Mouse (Mus musculus) liver, embryonic 14.5 days (tissue): ENCODE data around the gene Kcnq1. TPM values are rescaled to one million over a fixed set of nuclear protein-coding genes. Genes with fewer than 3 reads are reported as not detected.

Experiments
- ATAC-seq: fragments of 200-750 bp; cut with Nextera tagmentation; 2 replicates; pipeline ENCODE4 v1.8.0; 2017; ENCODE audit warnings: moderate number of reproducible peaks, mild to moderate bottlenecking, moderate library complexity; ENCODE audit not compliant: insufficient read depth
- DNase-seq, 3 experiments: peaks; one replicate each; pipeline ENCODE4 v3.0.0-alpha.2; 2012 to 2013; ENCODE audit warnings: low read depth in 3 of 3, low spot score in 3 of 3
- H3K27ac ChIP-seq: fragments of 300-500 bp; sonication (generic); 2 replicates; pipeline ENCODE4 v1.5.1; 2014; ENCODE audit warnings: moderate library complexity, mild to moderate bottlenecking, control low read depth, inconsistent platforms
- H3K27me3 ChIP-seq: fragments of 300-500 bp; sonication (generic); 2 replicates; pipeline ENCODE4 v1.6.1; 2014; ENCODE audit warnings: mild to moderate bottlenecking, low read length, moderate library complexity; ENCODE audit not compliant: control insufficient read depth, insufficient read depth
- H3K36me3 ChIP-seq: fragments of 300-500 bp; sonication (generic); replicated peaks from 2 replicates; pipeline ENCODE4 v1.6.1; 2014; ENCODE audit warnings: low read depth; ENCODE audit not compliant: control insufficient read depth, insufficient read depth
- H3K4me1 ChIP-seq, 2 experiments: fragments of 200-500 bp in 1 of 2; fragments of 300-500 bp in 1 of 2; sonication (generic) in 1 of 2; replicated peaks; 2 replicates each; pipeline ENCODE4 v1.6.1; 2012 to 2014; ENCODE audit warnings: antibody characterized with exemption in 1 of 2, inconsistent platforms in 1 of 2, low read length in 1 of 2; ENCODE audit not compliant: control insufficient read depth in 2 of 2, insufficient read depth in 2 of 2
- H3K4me2 ChIP-seq: fragments of 300-500 bp; sonication (generic); 2 replicates; pipeline ENCODE4 v1.6.1; 2014; ENCODE audit warnings: low read depth, mild to moderate bottlenecking, control low read depth, moderate library complexity
- H3K4me3 ChIP-seq, 2 experiments: fragments of 200-500 bp in 1 of 2; fragments of 300-500 bp in 1 of 2; sonication (generic) in 1 of 2; 2 replicates each; pipeline ENCODE4 v1.5.1; 2012 to 2014; ENCODE audit warnings: low read depth in 2 of 2, low read length in 2 of 2, mild to moderate bottlenecking in 2 of 2, control low read depth in 1 of 2, inconsistent platforms in 1 of 2, moderate library complexity in 1 of 2; ENCODE audit not compliant: insufficient read depth in 1 of 2
- H3K9ac ChIP-seq: fragments of 300-500 bp; sonication (generic); replicated peaks from 2 replicates; pipeline ENCODE4 v1.6.1; 2014; ENCODE audit warnings: mild to moderate bottlenecking, control low read depth, moderate library complexity
- H3K9me3 ChIP-seq: fragments of 300-500 bp; sonication (generic); 2 replicates; pipeline ENCODE4 v1.6.1; 2016; ENCODE audit warnings: low read length, mixed read lengths; ENCODE audit not compliant: control insufficient read depth
- CTCF ChIP-seq: IDR thresholded peaks from 2 replicates; pipeline ENCODE4 v1.5.1; 2016; ENCODE audit warnings: antibody characterized with exemption, low read depth, control low read depth
- EP300 ChIP-seq: IDR thresholded peaks from 2 replicates; pipeline ENCODE4 v1.6.1; 2016; ENCODE audit warnings: antibody characterized with exemption, low read depth
- WGBS: fragments of 180-500 bp; shearing (Covaris S2); extraction: QIAGEN DNeasy Blood & Tissue Kit; methylation state at CpG from one replicate; pipeline ENCODE4 v1.1.7; 2014; ENCODE audit not compliant: insufficient replicate concordance; 5-methylcytosine and 5-hydroxymethylcytosine counted together
- polyA plus RNA-seq, 2 experiments: library from polyadenylated mRNA; depleted of rRNA in 1 of 2; stranded (reverse) in 1 of 2; unstranded in 1 of 2; fragments of >200 nt; fragmentation: Nextera tagmentation in 1 of 2; extraction: Ambion mirVana in 1 of 2; gene quantifications; 2 replicates each; pipeline versions ENCODE4 v1.2.1 to v1.2.3; 2012 to 2014

Gene Kcnq1
- polyA plus RNA-seq, 2 experiments: 0.12 to 0.41 TPM

DNA sequence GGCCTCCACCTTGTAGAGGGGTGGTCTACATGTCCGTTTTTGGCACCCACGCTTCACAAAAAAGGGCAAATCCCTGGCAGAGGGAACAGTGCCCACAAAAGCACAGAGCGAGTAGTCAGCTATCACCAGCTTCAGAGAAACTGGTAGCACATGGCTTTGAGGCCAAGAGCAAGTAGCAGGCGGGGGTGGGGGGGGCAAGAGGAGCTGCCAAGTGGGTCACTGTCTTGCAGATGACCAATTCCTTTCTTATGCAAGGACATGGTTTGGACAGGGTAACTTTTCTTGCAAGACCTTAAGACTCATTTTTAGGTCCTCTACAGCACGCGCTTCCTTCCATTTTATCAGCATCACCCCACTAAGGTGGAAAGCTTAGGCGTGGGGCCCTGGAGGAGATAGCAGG lies 205.3 kb downstream of the Kcnq1 start:
- Histone ChIP-seq H3K9ac (no peak overlapping the region), H3K27ac (no peak overlapping the region), H3K4me2 (no peak overlapping the region), H3K4me3 (no peak overlapping the region), H3K27me3 (no peaks in the 10 kb centered on the region), H3K4me1 (peaks cover 0 to 17% of the 10 kb centered on the region in 2 experiments; a peak in 2 of 4 replicates), H3K9me3 (no peaks in the 10 kb centered on the region), H3K36me3 (no peaks in the 10 kb centered on the region)
- no peak for DNase-seq
- no peak for TF ChIP-seq EP300
- TF ChIP-seq CTCF: no peak
- ATAC-seq: no peak
- 66% methylated on average over 7 of the region's 7 CpGs for WGBS

DNA sequence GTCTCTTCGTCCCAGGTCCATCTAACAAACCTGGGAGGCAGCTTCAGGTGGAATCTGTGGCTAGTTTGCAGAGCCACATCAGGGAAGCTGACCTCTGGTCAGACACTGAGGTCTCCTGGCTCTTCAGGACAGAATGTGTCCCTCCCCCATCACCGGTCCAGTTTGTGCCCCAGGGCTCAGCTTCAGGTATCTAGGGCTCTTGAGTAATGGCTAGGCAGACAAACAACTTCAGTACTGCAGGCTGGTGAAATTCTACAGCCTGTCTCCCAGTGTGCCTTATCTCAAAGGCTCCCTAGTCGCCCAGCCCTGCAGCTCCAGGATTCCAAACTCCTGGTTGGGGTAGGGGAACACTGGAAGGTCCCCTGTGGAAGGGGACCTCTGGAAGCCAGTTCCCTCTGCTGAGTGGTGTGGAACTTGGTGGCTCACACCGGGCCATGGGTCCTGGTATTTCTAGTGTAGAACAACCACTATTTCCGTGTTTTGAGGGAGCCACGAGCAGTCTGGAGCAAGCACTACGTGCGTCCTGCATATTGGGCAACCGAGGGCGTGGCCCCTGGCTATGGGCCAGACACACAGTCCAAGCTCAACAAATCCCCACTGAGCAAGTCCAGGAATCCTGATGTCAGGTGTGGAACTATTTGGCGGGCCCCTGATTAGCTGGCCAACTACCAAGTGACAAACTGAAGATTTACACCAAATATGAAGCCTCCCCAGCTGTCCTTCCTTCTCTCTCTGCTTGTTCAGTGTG lies 207.6 kb downstream of the Kcnq1 start:
- TF ChIP-seq EP300 (no peak), CTCF (no peak)

DNA sequence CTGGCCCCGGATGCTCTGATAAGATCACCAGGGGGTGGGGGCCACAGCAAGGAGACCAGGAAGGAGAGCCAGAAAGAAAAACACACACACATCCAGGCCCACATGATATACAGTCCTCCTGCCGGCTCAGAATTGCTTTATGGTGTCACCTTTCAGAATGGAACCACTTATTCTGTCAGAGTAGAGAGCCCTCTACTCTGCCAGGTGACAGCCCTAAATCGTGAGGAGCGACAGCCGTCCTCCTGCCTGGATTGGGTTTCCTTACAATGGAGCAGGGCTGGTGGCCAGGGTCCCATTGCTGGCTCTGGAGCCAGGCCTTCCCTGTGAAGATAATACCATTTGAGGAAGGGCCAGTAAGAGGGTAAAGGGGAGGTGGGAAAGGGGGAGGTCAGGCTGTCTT lies 212.3 kb downstream of the Kcnq1 start:
- WGBS: 46% methylated on average over 5 of the region's 5 CpGs
- H3K27me3 ChIP-seq: no peaks in the 10 kb centered on the region

More for the DNA sequence above, 207.6 kb downstream of the Kcnq1 start:
- ATAC-seq (peak; percentile 71), DNase-seq (peak in 1 of 3 experiments; percentile 39)
- Histone ChIP-seq H3K4me1 (peaks cover 0 to 17% of the 10 kb centered on the region in 2 experiments; a peak in 2 of 4 replicates), H3K27me3 (no peaks in the 10 kb centered on the region), H3K4me3 (no peak overlapping the region), H3K4me2 (no peak overlapping the region), H3K27ac (peak overlapping the region; percentile 46), H3K9ac (no peak overlapping the region), H3K36me3 (no peaks in the 10 kb centered on the region), H3K9me3 (no peaks in the 10 kb centered on the region)
- 47% methylated on average over 11 of the region's 11 CpGs for WGBS

DNA sequence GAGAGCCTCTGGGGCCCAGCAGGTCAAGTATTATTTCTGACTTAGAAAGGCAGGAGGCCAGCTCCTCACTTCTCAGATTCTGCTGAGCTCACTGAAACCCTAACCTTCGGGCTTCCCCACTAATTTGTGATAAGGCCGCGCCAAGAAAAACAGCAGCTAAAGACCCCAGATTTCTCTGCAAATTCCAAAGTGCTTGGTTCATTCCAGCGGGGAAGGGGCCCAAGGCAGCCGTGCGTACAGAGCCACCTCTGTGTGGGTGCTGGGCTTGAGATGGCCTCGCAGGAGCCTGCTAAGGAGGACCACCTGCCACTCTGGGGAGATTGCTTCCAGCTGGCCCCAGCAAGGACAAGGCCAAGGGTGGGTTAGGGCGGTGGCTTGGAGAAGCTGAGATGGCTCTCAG lies 214.2 kb downstream of the Kcnq1 start:
- no peak overlapping the region for H3K27ac ChIP-seq

More for the DNA sequence above, 212.3 kb downstream of the Kcnq1 start:
- Histone ChIP-seq H3K4me3 (no peak overlapping the region), H3K4me1 (peaks cover 0 to 11% of the 10 kb centered on the region in 2 experiments; a peak in 2 of 4 replicates), H3K9me3 (no peaks in the 10 kb centered on the region), H3K27ac (no peak overlapping the region), H3K36me3 (no peaks in the 10 kb centered on the region), H3K4me2 (no peak overlapping the region), H3K9ac (no peak overlapping the region)
- no peak for ATAC-seq
- TF ChIP-seq CTCF: no peak
- TF ChIP-seq EP300: no peak
- DNase-seq: no peak

DNA sequence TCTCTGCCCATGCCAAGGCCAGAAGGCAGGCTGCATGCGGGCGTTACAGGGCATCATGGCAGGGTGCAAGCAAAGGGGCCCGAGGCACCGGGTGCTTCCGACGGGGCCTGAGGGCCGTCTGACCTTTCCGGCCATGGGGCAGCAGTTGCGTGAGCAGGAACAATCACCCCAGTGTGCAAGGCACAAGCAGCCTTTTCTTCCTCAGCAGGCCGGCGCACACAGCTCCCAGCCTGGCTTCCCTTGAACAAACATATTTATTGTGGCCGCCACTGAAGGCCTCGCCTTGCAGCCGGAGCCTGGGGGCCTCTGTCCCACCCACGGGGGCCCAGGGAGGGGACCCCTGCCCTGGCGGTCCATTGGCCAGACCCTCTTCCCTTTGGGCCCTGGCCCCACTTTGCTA lies 218.9 kb downstream of the Kcnq1 start:
- no peak for ATAC-seq

More for the DNA sequence above, 214.2 kb downstream of the Kcnq1 start:
- Histone ChIP-seq H3K27me3 (no peaks in the 10 kb centered on the region), H3K4me2 (no peak overlapping the region), H3K4me3 (no peak overlapping the region), H3K9me3 (no peaks in the 10 kb centered on the region), H3K9ac (no peak overlapping the region), H3K4me1 (no peaks in the 10 kb centered on the region; a peak in 1 of 4 replicates), H3K36me3 (no peaks in the 10 kb centered on the region)
- whole genome bisulfite sequencing: 63% methylated on average over 8 of the region's 8 CpGs
- TF ChIP-seq CTCF (no peak), EP300 (no peak)
- no peak for ATAC-seq
- no peak for DNase-seq

More for the DNA sequence above, 218.9 kb downstream of the Kcnq1 start:
- 72% methylated on average over 16 of the region's 16 CpGs for WGBS
- Histone ChIP-seq H3K9me3 (no peaks in the 10 kb centered on the region), H3K9ac (no peak overlapping the region), H3K27ac (no peak overlapping the region), H3K4me1 (no peaks in the 10 kb centered on the region), H3K4me2 (no peak overlapping the region), H3K4me3 (no peak overlapping the region), H3K36me3 (no peaks in the 10 kb centered on the region), H3K27me3 (no peaks in the 10 kb centered on the region)
- no peak for DNase-seq
- no peak for TF ChIP-seq CTCF
- TF ChIP-seq EP300: no peak
